Mouse (Mus musculus) megakaryocyte, embryonic 14.5 days (primary cell): ENCODE results near the gene Foxr1. TPM values are rescaled to one million over a fixed set of nuclear protein-coding genes. Genes with fewer than 3 reads are reported as not detected.
"Not testable (repeated sequence)": the region's sequence is repeated elsewhere in the genome, so short reads cannot be mapped to it uniquely, and the experiment has no call there.

Experiments
- H3K27me3 ChIP-seq: replicated peaks from 2 replicates; pipeline ENCODE3; 2012; ENCODE audit warnings: inconsistent platforms
- H3K36me3 ChIP-seq: replicated peaks from 2 replicates; pipeline ENCODE3; 2012; ENCODE audit warnings: low read length, inconsistent platforms, mixed read lengths
- H3K4me1 ChIP-seq: 2 replicates; pipeline ENCODE4 v1.6.1; 2012; ENCODE audit warnings: inconsistent platforms
- H3K4me3 ChIP-seq: replicated peaks from 2 replicates; pipeline ENCODE3; 2012; ENCODE audit warnings: moderate library complexity, mild to moderate bottlenecking, inconsistent platforms
- H3K9me3 ChIP-seq: 2 replicates; pipeline ENCODE4 v1.6.1; 2012; ENCODE audit warnings: inconsistent platforms
- FLI1 ChIP-seq: IDR thresholded peaks from 2 replicates; pipeline ENCODE4 v1.6.1; 2012; ENCODE audit warnings: low read length, inconsistent platforms, mixed read lengths
- GATA1 ChIP-seq: IDR thresholded peaks from 3 replicates; pipeline ENCODE4 v1.6.1; 2012; ENCODE audit warnings: mixed read lengths, low read length, inconsistent platforms, borderline replicate concordance
- polyA plus RNA-seq: library from polyadenylated mRNA; stranded (reverse); fragments of >175 nt; gene quantifications from 2 replicates; pipeline ENCODE4 v1.2.3, GENCODE M21; 2012; ENCODE audit warnings: low replicate concordance; ENCODE audit not compliant: insufficient read depth

Foxr1 gene
- polyA plus RNA-seq, 1 experiment: not detected

GRCm38 (mm10) chr9:44418519-44419385 is 22.2 kb downstream of the Foxr1 start, which contains the start of gene Ccdc84:
Gene Ccdc84 (minus strand): TSS chr9:44418569.
- Histone ChIP-seq H3K4me1 (peaks cover 34% of the 10 kb centered on the region), H3K36me3 (peaks cover 25% of the 10 kb centered on the region), H3K4me3 (peak within 1 kb of the TSS; percentile 100), H3K9me3 (no peaks in the 10 kb centered on the region), H3K27me3 (no peaks in the 10 kb centered on the region)
- TF ChIP-seq FLI1: no peak

GRCm38 (mm10) chr9:44417892-44418363 is 23.0 kb downstream of the Foxr1 start:
- no peaks in the 10 kb centered on the region for H3K27me3 ChIP-seq
- peaks cover 33% of the 10 kb centered on the region for H3K36me3 ChIP-seq
- peaks cover 39% of the 10 kb centered on the region for H3K4me1 ChIP-seq
- peak overlapping the region; percentile 100 for H3K4me3 ChIP-seq
- no peaks in the 10 kb centered on the region for H3K9me3 ChIP-seq
- TF ChIP-seq FLI1 (no peak), GATA1 (no peak)

- Histone ChIP-seq H3K4me3 (peak overlapping the region; percentile 100), H3K36me3 (peaks cover 39% of the 10 kb centered on the region), H3K27me3 (no peaks in the 10 kb centered on the region), H3K4me1 (peaks cover 45% of the 10 kb centered on the region), H3K9me3 (no peaks in the 10 kb centered on the region)
- TF ChIP-seq GATA1 (no peak), FLI1 (no peak)
These were observed 23.6 kb downstream of the Foxr1 start for GRCm38 (mm10) chr9:44417156-44417891.

GRCm38 (mm10) chr9:44412781-44413180 is 28.2 kb downstream of the Foxr1 start:
- no peak for TF ChIP-seq GATA1
- no peak for TF ChIP-seq FLI1
- Histone ChIP-seq H3K36me3 (peaks cover 76% of the 10 kb centered on the region), H3K4me3 (peak overlapping the region; percentile 26), H3K27me3 (no peaks in the 10 kb centered on the region), H3K9me3 (no peaks in the 10 kb centered on the region), H3K4me1 (peaks cover 64% of the 10 kb centered on the region)

GRCm38 (mm10) chr9:44412306-44412705 is 28.6 kb downstream of the Foxr1 start:
- TF ChIP-seq GATA1 (no peak), FLI1 (no peak)
- Histone ChIP-seq H3K27me3 (no peaks in the 10 kb centered on the region), H3K4me3 (no peak overlapping the region), H3K4me1 (peaks cover 61% of the 10 kb centered on the region), H3K36me3 (peaks cover 76% of the 10 kb centered on the region), H3K9me3 (no peaks in the 10 kb centered on the region)

- H3K27me3 ChIP-seq: no peaks in the 10 kb centered on the region
- peaks cover 56% of the 10 kb centered on the region for H3K4me1 ChIP-seq
- TF ChIP-seq GATA1 (no peak), FLI1 (no peak)
- no peaks in the 10 kb centered on the region for H3K9me3 ChIP-seq
- no peak overlapping the region for H3K4me3 ChIP-seq
- H3K36me3 ChIP-seq: peaks cover 76% of the 10 kb centered on the region
These were observed 29.3 kb downstream of the Foxr1 start for GRCm38 (mm10) chr9:44411601-44412130.

GRCm38 (mm10) chr9:44410647-44411336 is 30.1 kb downstream of the Foxr1 start:
- Histone ChIP-seq H3K4me3 (no peak overlapping the region), H3K27me3 (no peaks in the 10 kb centered on the region), H3K9me3 (no peaks in the 10 kb centered on the region), H3K4me1 (peaks cover 53% of the 10 kb centered on the region), H3K36me3 (peaks cover 67% of the 10 kb centered on the region)
- TF ChIP-seq GATA1 (no peak), FLI1 (no peak)

GRCm38 (mm10) chr9:44408693-44409092 is 32.2 kb downstream of the Foxr1 start:
- H3K9me3 ChIP-seq, H3K27me3 ChIP-seq: not testable (repeated sequence)
- Histone ChIP-seq H3K4me3 (peak overlapping the region; percentile 99), H3K4me1 (peaks cover 69% of the 10 kb centered on the region), H3K36me3 (peaks cover 71% of the 10 kb centered on the region)

GRCm38 (mm10) chr9:44407752-44408097 is 33.2 kb downstream of the Foxr1 start:
- TF ChIP-seq GATA1 (no peak), FLI1 (no peak)
- Histone ChIP-seq H3K4me1 (peaks cover 64% of the 10 kb centered on the region), H3K36me3 (peaks cover 71% of the 10 kb centered on the region), H3K9me3 (no peaks in the 10 kb centered on the region), H3K4me3 (peak overlapping the region; percentile 99), H3K27me3 (no peaks in the 10 kb centered on the region)
